Mouse (Mus musculus) ES-Bruce4 (cell line): ENCODE results near the gene Myh7.

Experiments
- CTCF ChIP-seq: IDR thresholded peaks from one replicate; pipeline ENCODE4 v1.8.1; 2011; ENCODE audit warnings: low read depth, low read length
- POLR2A ChIP-seq: IDR thresholded peaks from one replicate; pipeline ENCODE4 v1.8.1; 2011; ENCODE audit warnings: low read length; ENCODE audit not compliant: insufficient read depth

DNA sequence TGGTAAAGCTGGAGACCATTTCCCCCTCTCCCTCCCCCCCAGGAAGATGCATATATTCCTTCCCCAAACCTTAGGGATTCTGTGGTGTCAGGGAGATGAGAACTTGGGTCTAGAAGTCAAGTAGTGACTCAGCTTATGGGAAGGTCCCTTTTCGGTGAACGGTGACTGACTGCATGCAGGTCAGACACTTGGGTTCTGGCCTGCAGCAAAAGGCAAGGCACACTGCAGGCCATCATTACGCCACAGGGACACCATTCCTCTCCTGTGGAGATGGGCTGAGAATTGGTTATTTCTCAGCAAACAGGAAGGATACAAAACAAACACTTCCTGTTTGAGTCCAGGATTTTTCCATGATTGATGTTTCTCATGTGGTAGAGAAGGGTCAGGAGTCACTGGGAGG, 35.2 kb downstream of the Myh7 start:
- no peak for TF ChIP-seq CTCF
- TF ChIP-seq POLR2A, result no peak
